Mouse (Mus musculus) bone marrow, adult 2 months (tissue): ENCODE measurements around the gene Xpo4. TPM values are rescaled to one million over a fixed set of nuclear protein-coding genes. Genes with fewer than 3 reads are reported as not detected.

ENCODE experiments used
- H3K27ac ChIP-seq: fragments of 200-500 bp; 2 replicates; pipeline ENCODE4 v1.5.1; 2012; ENCODE audit warnings: low read depth, mild to moderate bottlenecking, control low read depth, inconsistent platforms, low read length; ENCODE audit not compliant: control insufficient read depth, poor library complexity, insufficient read depth
- H3K4me1 ChIP-seq: fragments of 200-500 bp; 2 replicates; pipeline ENCODE4 v1.6.1; 2011; ENCODE audit warnings: low read length; ENCODE audit not compliant: control insufficient read depth, insufficient read depth
- H3K4me3 ChIP-seq: fragments of 200-500 bp; replicated peaks from 2 replicates; pipeline ENCODE3; 2011; ENCODE audit warnings: mild to moderate bottlenecking, low read depth, low read length, control low read depth; ENCODE audit not compliant: control insufficient read depth
- CTCF ChIP-seq: fragments of 200-500 bp; IDR thresholded peaks from 2 replicates; pipeline ENCODE4 v1.5.1; 2011; ENCODE audit warnings: low read length, control low read depth; ENCODE audit not compliant: control insufficient read depth, insufficient read depth
- POLR2A ChIP-seq: fragments of 200-500 bp; IDR thresholded peaks from 2 replicates; pipeline ENCODE4 v1.6.1; 2011; ENCODE audit warnings: low read depth, mild to moderate bottlenecking, control low read depth, low read length, borderline replicate concordance; ENCODE audit not compliant: control insufficient read depth
- WGBS: fragments of 180-500 bp; shearing (Covaris S2); methylation state at CpG from one replicate; pipeline ENCODE4 v1.1.7; 2018; 5-methylcytosine and 5-hydroxymethylcytosine counted together
- polyA plus RNA-seq: library from polyadenylated mRNA; stranded (reverse); fragments of >200 nt; gene quantifications from 2 replicates; pipeline ENCODE4 v1.2.4, GENCODE M21; 2011; ENCODE audit warnings: low replicate concordance; ENCODE audit not compliant: missing spikeins, insufficient read depth, insufficient read length

Xpo4 gene
- polyA plus RNA-seq, 1 experiment, result 10.1 TPM

DNA sequence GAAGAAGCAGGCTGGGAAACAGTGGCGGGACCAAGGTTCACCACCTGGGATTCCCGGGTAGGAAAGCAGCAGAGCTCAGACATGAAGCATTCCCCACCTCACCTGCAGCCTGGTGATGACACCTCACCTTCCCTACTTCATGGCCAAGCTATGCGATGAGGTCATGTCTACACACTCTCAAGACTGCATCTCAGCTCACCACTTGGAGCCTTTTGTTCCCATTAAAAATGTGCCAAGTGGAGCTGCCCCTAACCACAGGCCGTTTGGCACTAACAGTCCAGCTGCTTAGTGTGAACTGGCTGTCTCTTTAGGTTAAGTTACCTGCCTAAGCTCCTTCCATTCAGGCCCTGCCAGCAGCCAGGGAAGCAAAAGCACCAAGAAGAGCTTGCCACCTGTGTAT lies 39.8 kb upstream of the Xpo4 start:
- no peak overlapping the region for H3K4me3 ChIP-seq
- 79% methylated on average over 4 of the region's 4 CpGs for WGBS
- no peak overlapping the region for H3K27ac ChIP-seq
- H3K4me1 ChIP-seq, result peaks cover 2% of the 10 kb centered on the region; the same call in 1 of the 2 replicates
- no peak for TF ChIP-seq POLR2A
- no peak for TF ChIP-seq CTCF

DNA sequence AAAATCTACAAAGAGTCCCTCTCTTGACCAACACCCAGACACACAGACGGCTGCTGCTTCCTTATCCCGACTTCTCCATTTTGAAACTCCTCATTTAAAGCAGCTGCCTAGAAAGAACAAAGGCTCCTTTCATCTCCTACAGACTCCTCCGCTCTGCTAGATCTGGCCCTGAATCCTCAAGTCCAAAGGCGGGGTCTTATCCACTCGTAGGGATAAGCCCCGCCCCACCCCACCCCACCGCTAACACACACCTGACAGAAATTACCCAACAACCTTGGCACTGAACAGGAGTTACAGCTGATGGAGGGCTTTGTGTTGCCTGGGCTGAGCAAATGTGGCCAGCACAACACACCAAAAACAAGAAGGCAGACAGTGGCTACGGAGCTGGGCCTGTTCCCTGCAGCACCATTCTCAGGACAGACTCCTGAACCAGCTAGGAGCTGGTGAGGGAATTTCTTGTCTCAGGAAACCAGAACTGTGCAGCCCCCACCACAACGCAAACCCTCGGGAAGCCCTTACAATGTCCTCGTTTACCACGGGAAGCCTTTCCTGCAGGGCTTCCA lies 36.8 kb upstream of the Xpo4 start:
- H3K4me3 ChIP-seq, result no peak overlapping the region
- WGBS, result 73% methylated on average over 12 of the region's 12 CpGs

DNA sequence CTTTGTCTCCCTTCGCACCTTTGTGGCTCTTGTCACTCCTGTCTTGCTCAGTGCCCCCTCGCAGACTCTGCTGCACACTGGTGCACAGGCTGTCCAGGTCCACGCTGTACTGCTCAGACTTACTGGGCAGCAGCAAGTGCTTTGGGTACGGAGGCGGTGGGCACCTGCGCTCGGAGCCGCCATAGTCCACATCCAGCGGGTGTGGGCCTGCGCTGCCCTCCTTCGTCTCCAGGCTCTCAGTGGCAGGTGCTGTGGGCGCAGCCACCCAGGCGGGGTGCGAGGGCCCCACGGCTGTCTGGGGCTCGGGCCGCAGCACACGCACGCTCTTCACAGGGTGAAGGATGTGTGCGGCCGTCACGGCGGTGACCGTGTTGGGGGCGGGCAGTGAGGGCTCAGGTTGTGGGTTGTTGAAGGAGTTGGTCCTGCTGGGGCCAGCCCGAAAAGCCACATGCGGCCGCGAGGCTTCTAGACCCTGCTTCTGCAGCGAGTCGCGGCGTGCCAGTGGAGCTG lies 34.3 kb upstream of the Xpo4 start:
- TF ChIP-seq CTCF, result no peak
- TF ChIP-seq POLR2A, result 0 out of 2 replicates have a peak, but pooled peaks have one; percentile 0
- Histone ChIP-seq H3K4me3 (no peak overlapping the region), H3K4me1 (peaks cover 1% of the 10 kb centered on the region; the same call in 1 of the 2 replicates), H3K27ac (no peak overlapping the region)
- 96% methylated on average over 33 of the region's 33 CpGs for WGBS

More for the DNA sequence above, 36.8 kb upstream of the Xpo4 start:
- TF ChIP-seq CTCF (no peak), POLR2A (no peak)
- Histone ChIP-seq H3K27ac (0 out of 2 replicates have a peak overlapping the region, but pooled peaks have one; percentile 6), H3K4me1 (peaks cover 1% of the 10 kb centered on the region; the same call in 1 of the 2 replicates)

DNA sequence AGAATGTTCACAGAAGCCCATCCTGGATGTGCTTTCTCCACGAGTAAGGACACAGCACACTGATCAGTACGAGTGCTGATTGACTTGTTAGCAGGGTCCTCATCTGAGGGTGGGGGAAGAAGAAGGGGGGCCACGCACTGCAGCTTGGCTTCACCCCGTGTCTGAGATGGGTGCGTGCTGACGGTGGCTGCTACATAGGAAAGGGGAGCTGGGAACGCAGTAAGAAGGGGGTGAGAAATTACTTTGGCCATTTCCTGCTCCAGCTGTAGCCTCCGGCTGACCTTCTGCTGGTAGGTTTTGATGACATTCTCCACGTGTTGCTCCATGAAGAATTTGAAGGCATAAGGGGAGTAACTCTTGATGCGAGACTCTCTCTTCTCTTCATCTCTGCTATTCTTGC lies 33.8 kb upstream of the Xpo4 start:
- no peak overlapping the region for H3K27ac ChIP-seq
- H3K4me1 ChIP-seq, result peaks cover 1% of the 10 kb centered on the region; the same call in 1 of the 2 replicates
- 87% methylated on average over 10 of the region's 10 CpGs for WGBS
- no peak overlapping the region for H3K4me3 ChIP-seq
- no peak for TF ChIP-seq CTCF
- no peak for TF ChIP-seq POLR2A

DNA sequence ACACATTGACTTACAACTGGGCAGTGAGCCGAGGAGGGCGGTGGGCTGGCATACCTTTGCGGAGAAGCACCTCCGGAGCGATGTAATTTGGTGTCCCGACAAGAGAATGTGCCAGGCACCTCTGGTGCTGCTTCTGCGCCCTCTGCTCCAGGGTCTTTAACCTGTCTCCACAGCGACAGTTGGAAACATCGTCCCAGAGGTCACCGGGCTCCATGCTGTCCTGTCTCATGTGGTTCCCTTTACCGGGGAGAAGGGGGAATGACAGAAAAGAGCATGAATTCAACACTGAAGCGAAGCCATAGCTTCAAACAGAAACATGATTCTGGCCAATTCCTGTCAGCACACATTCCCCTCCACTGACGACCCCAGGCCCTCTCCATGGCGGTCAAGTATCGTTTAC lies 30.8 kb upstream of the Xpo4 start:
- 94% methylated on average over 15 of the region's 15 CpGs for WGBS
- TF ChIP-seq POLR2A (no peak), CTCF (no peak)
- Histone ChIP-seq H3K4me1 (no peaks in the 10 kb centered on the region; the same call in 1 of the 2 replicates), H3K4me3 (no peak overlapping the region), H3K27ac (no peak overlapping the region)

DNA sequence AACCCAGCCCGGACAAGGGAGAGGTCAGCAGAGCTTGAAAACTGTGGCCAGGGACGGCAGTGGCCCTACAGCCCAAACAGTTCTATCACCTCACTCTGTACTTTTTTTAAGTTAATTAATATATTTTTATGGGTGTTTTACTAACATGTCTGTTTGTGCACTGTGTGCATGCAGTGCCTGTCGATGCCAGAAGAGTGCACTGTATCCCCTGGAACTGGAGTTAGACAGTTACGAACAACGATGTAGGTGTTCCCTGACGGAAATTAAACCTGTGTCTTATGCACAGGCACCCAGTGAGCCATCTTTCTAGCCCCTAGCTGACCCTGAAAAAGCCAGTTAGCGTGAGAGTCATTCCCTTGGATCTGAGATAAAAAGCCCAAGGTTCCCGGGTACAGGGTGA lies 30.3 kb upstream of the Xpo4 start:
- Histone ChIP-seq H3K4me1 (no peaks in the 10 kb centered on the region; the same call in 1 of the 2 replicates), H3K27ac (no peak overlapping the region), H3K4me3 (no peak overlapping the region)
- 92% methylated on average over 8 of the region's 8 CpGs for WGBS
- TF ChIP-seq POLR2A (no peak), CTCF (peak; percentile 46)

DNA sequence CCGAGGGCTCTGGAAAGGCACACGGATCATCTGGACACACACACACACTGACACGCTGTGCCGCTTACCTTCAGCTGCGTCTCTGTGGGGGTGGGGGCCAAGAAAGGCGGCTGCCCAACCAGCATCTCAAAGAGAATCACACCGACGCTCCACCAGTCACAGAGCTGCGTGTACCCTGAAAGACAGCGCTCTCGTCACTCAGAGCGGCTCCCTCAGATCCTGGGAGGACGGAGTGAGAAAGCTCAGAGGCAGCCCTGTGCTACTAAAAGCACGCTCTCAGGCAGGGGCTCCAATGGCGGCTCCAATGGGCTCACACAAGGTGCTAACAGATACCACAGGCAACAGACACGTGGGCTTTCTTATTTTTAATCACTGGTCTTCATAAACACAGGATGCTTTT lies 29.0 kb upstream of the Xpo4 start:
- TF ChIP-seq POLR2A (no peak), CTCF (no peak)
- WGBS, result 95% methylated on average over 16 of the region's 16 CpGs
- Histone ChIP-seq H3K4me1 (no peaks in the 10 kb centered on the region; the same call in 1 of the 2 replicates), H3K4me3 (no peak overlapping the region), H3K27ac (no peak overlapping the region)

DNA sequence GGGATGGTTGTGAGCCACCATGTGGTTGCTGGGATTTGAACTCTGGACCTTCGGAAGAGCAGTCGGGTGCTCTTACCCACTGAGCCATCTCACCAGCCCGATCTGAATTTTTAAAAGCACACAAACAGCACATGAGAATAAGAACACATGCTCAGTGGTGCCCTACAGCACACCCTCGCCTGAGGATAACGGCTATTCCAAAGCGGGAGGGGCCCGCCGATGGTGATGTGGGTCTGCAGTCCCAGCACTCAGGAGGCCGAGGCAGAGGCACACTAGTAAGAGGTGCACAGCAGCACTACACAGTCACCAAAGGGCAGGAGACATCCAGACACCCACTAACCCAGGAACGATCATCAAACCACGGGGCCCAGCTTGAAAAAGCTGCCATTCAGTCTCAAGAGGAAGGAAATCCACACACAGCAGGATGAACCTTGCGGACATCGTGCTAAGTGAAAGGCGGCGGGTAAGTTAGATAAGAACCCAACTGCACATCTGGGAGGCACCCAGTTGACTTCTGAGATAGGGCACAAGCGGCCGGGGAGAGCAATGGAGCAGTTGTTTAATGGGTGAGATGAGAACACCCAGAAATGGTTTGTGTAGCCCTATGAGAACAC lies 27.4 kb upstream of the Xpo4 start:
- 34% methylated on average over 17 of the region's 17 CpGs for WGBS
- no peak overlapping the region for H3K4me3 ChIP-seq
- peak overlapping the region; percentile 76 for H3K27ac ChIP-seq
- TF ChIP-seq POLR2A, result no peak
- TF ChIP-seq CTCF, result no peak
- H3K4me1 ChIP-seq, result no peaks in the 10 kb centered on the region; the same call in 1 of the 2 replicates

DNA sequence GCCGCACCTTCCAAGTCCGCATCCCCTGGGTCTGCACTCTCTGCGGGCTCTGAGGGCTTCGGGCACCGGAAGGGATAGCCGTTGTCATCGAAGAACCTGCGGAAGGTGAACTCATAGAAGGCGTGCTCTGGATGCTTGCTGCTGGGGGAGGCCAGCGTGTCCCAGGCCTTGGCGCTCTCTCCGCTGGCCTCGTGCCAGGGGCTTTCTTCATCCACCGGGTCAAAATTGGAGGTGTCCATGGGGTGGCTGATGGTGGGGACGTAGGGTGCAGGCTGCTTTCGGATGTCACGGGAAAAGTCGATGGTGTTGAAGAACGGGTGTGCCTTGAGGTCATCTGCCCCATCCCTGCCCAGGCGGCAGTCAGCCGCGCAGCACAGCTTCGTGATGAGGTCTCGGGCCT lies 26.1 kb upstream of the Xpo4 start:
- no peaks in the 10 kb centered on the region; the same call in 1 of the 2 replicates for H3K4me1 ChIP-seq
- WGBS, result 95% methylated on average over 24 of the region's 24 CpGs
- no peak overlapping the region for H3K4me3 ChIP-seq
- no peak overlapping the region for H3K27ac ChIP-seq
- no peak for TF ChIP-seq CTCF
- no peak for TF ChIP-seq POLR2A
